Mouse (Mus musculus): ENCODE data around the gene Cgn. TPM values are rescaled to one million over a fixed set of nuclear protein-coding genes. Genes with fewer than 3 reads are reported as not detected.
A peak's percentile ranks its signal among the peaks of the same experiment; 100 is the strongest.
"Not testable (repeated sequence)": the region's sequence is repeated elsewhere in the genome, so short reads cannot be mapped to it uniquely, and the experiment has no call there.

The Cgn gene
- total RNA-seq, 2 experiments from 2014 or later, result 2.9 to 4.0 TPM

GRCm38 (mm10) chr3:94794359-94794758, 8.1 kb upstream of the Cgn start:
- intact Hi-C loops (cut with DNase I), result no loop called here

GRCm38 (mm10) chr3:94793672-94794071, 7.4 kb upstream of the Cgn start:
- no peak for DNase-seq (ENCODE audit: low spot score in 2 of 2)
- intact Hi-C loops (cut with DNase I), result no loop called here

More at GRCm38 (mm10) chr3:94794359-94794758, 8.1 kb upstream of the Cgn start:
- DNase-seq (ENCODE audit: low spot score in 2 of 2), result no peak

- intact Hi-C loops (cut with DNase I), result no loop called here
- DNase-seq (ENCODE audit: low spot score in 2 of 2), result no peak
Measured at GRCm38 (mm10) chr3:94792258-94792657, 6.0 kb upstream of the Cgn start.

- no peak for DNase-seq (ENCODE audit: low spot score in 2 of 2)
- intact Hi-C loops (cut with DNase I), result no loop called here
Measured at GRCm38 (mm10) chr3:94789516-94789915, 3.2 kb upstream of the Cgn start.

- intact Hi-C loops (cut with DNase I), result no loop called here
- DNase-seq (ENCODE audit: low spot score in 2 of 2), result no peak
Measured at GRCm38 (mm10) chr3:94789071-94789470, 2.8 kb upstream of the Cgn start.

- intact Hi-C loops (cut with DNase I), result no loop called here
- no peak for DNase-seq (ENCODE audit: low spot score in 2 of 2)
Measured at GRCm38 (mm10) chr3:94787122-94787780, 959 bp upstream of the Cgn start.

- DNase-seq (ENCODE audit: low spot score in 2 of 2), result peak in 1 of 2 experiments; percentile 17
- intact Hi-C loops (cut with DNase I), result no loop called here
Measured at GRCm38 (mm10) chr3:94785958-94786357, 334 bp downstream of the Cgn start.

- intact Hi-C loops (cut with DNase I), result no loop called here
- DNase-seq (ENCODE audit: low spot score in 2 of 2), result no peak
Measured at GRCm38 (mm10) chr3:94784171-94784701, 2.1 kb downstream of the Cgn start.

- no peak for DNase-seq (ENCODE audit: low spot score in 2 of 2)
- intact Hi-C loops (cut with DNase I), result no loop called here
Measured at GRCm38 (mm10) chr3:94783462-94783931, 2.8 kb downstream of the Cgn start.

- intact Hi-C loops (cut with DNase I), result no loop called here
- DNase-seq (ENCODE audit: low spot score in 2 of 2), result no peak
Measured at GRCm38 (mm10) chr3:94782936-94783335, 3.4 kb downstream of the Cgn start.

GRCm38 (mm10) chr3:94781356-94781755, 4.9 kb downstream of the Cgn start:
- no peak for DNase-seq (ENCODE audit: low spot score in 2 of 2)
- intact Hi-C loops (cut with DNase I), result no loop called here

GRCm38 (mm10) chr3:94775886-94776285, 10.4 kb downstream of the Cgn start:
- intact Hi-C loops (cut with DNase I), result no loop called here
- no peak for DNase-seq (ENCODE audit: low spot score in 2 of 2)

GRCm38 (mm10) chr3:94774039-94774438, 12.3 kb downstream of the Cgn start:
- intact Hi-C loops (cut with DNase I), result no loop called here
- no peak for DNase-seq (ENCODE audit: low spot score in 2 of 2)

GRCm38 (mm10) chr3:94765456-94765855, 20.8 kb downstream of the Cgn start:
- intact Hi-C loops (cut with DNase I); DNase-seq (ENCODE audit: low spot score in 2 of 2): not testable (repeated sequence)

- intact Hi-C loops (cut with DNase I); DNase-seq (ENCODE audit: low spot score in 2 of 2): not testable (repeated sequence)
Measured at GRCm38 (mm10) chr3:94764545-94765292, 21.6 kb downstream of the Cgn start.

- DNase-seq (ENCODE audit: low spot score in 2 of 2); intact Hi-C loops (cut with DNase I): not testable (repeated sequence)
Measured at GRCm38 (mm10) chr3:94758427-94758826, 27.9 kb downstream of the Cgn start.

- DNase-seq (ENCODE audit: low spot score in 2 of 2); intact Hi-C loops (cut with DNase I): not testable (repeated sequence)
Measured at GRCm38 (mm10) chr3:94758056-94758409, 28.3 kb downstream of the Cgn start.

- intact Hi-C loops (cut with DNase I), result not testable (repeated sequence)
Measured at GRCm38 (mm10) chr3:94757251-94758055, 28.8 kb downstream of the Cgn start.

GRCm38 (mm10) chr3:94745691-94746090, 40.6 kb downstream of the Cgn start:
- intact Hi-C loops (cut with DNase I), result no loop called here
- no peak for DNase-seq (ENCODE audit: low spot score in 2 of 2)

More at GRCm38 (mm10) chr3:94757251-94758055, 28.8 kb downstream of the Cgn start:
- DNase-seq (ENCODE audit: low spot score in 2 of 2), result not testable (repeated sequence)

GRCm38 (mm10) chr3:94723637-94724036, 62.7 kb downstream of the Cgn start:
- intact Hi-C loops (cut with DNase I), result not testable (repeated sequence)

More at GRCm38 (mm10) chr3:94723637-94724036, 62.7 kb downstream of the Cgn start:
- DNase-seq (ENCODE audit: low spot score in 2 of 2), result not testable (repeated sequence)
